Mouse (Mus musculus) myocyte (in vitro differentiated cells): ENCODE measurements around the gene Procr. TPM values are rescaled to one million over a fixed set of nuclear protein-coding genes. Genes with fewer than 3 reads are reported as not detected.

Experiments
- H3K27me3 ChIP-seq: one replicate; pipeline ENCODE4 v1.6.1; 2011; ENCODE audit not compliant: control insufficient read depth, insufficient read depth, insufficient read length
- H3K36me3 ChIP-seq: one replicate; pipeline ENCODE4 v1.6.1; 2011; ENCODE audit not compliant: control insufficient read depth, insufficient read depth
- H3K4me2 ChIP-seq: one replicate; pipeline ENCODE4 v1.6.1; 2011; ENCODE audit warnings: low read depth, control low read depth
- H3K4me3 ChIP-seq: one replicate; pipeline ENCODE4 v1.5.1; 2011; ENCODE audit warnings: mild to moderate bottlenecking, control low read depth, moderate library complexity
- H3K79me2 ChIP-seq: one replicate; pipeline ENCODE4 v1.6.1; 2011; ENCODE audit not compliant: control insufficient read depth, insufficient read depth
- H3ac ChIP-seq: one replicate; pipeline ENCODE4 v1.6.1; 2011; ENCODE audit not compliant: control insufficient read depth, insufficient read length
- CEBPB ChIP-seq: IDR thresholded peaks from 2 replicates; pipeline ENCODE4 v1.6.1; 2011; ENCODE audit warnings: mild to moderate bottlenecking, moderate library complexity; ENCODE audit not compliant: poor library complexity, insufficient read depth, severe bottlenecking
- E2F4 ChIP-seq: IDR thresholded peaks from one replicate; pipeline ENCODE4 v1.6.1; 2011; ENCODE audit warnings: mild to moderate bottlenecking, control low read depth, moderate library complexity; ENCODE audit not compliant: insufficient read depth
- MAX ChIP-seq: IDR thresholded peaks from one replicate; pipeline ENCODE4 v1.6.1; 2011; ENCODE audit warnings: low read depth, mild to moderate bottlenecking, control low read depth
- MYOD1 ChIP-seq, 3 experiments: IDR thresholded peaks; one replicate each; pipeline ENCODE4 v1.6.1; 2011; ENCODE audit warnings: control low read depth in 2 of 3, low read depth in 2 of 3, mild to moderate bottlenecking in 2 of 3, moderate library complexity in 1 of 3; ENCODE audit not compliant: insufficient read length in 2 of 3, control insufficient read depth in 1 of 3
- MYOG ChIP-seq, 3 experiments: IDR thresholded peaks; one replicate each; pipeline ENCODE4 v1.6.1; 2011; ENCODE audit warnings: control low read depth in 2 of 3, low read depth in 2 of 3, mild to moderate bottlenecking in 2 of 3; ENCODE audit not compliant: insufficient read length in 2 of 3, control insufficient read depth in 1 of 3, insufficient read depth in 1 of 3
- POLR2A ChIP-seq: IDR thresholded peaks from one replicate; pipeline ENCODE4 v1.6.1; 2011; ENCODE audit warnings: low read depth, mild to moderate bottlenecking, control low read depth, moderate library complexity; ENCODE audit not compliant: insufficient read length
- POLR2AphosphoS2 ChIP-seq: IDR thresholded peaks from one replicate; pipeline ENCODE4 v1.6.1; 2011; ENCODE audit warnings: low read depth, control low read depth; ENCODE audit not compliant: insufficient read length
- REST ChIP-seq: IDR thresholded peaks from one replicate; pipeline ENCODE4 v1.6.1; 2011; ENCODE audit warnings: mild to moderate bottlenecking, control low read depth, moderate library complexity; ENCODE audit not compliant: insufficient read depth, insufficient read length
- SRF ChIP-seq: IDR thresholded peaks from one replicate; pipeline ENCODE4 v1.6.1; 2011; ENCODE audit warnings: low read depth; ENCODE audit not compliant: control insufficient read depth, insufficient read length
- TCF12 ChIP-seq: IDR thresholded peaks from one replicate; pipeline ENCODE4 v1.6.1; 2011; ENCODE audit warnings: mild to moderate bottlenecking, control low read depth; ENCODE audit not compliant: poor library complexity, insufficient read depth, severe bottlenecking
- TCF3 ChIP-seq: IDR thresholded peaks from one replicate; pipeline ENCODE4 v1.6.1; 2011; ENCODE audit warnings: low read depth, control low read depth; ENCODE audit not compliant: insufficient read length
- USF1 ChIP-seq: IDR thresholded peaks from one replicate; pipeline ENCODE4 v1.6.1; 2011; ENCODE audit warnings: low read depth, mild to moderate bottlenecking, control low read depth, moderate library complexity
- polyA plus RNA-seq: library from polyadenylated mRNA; unstranded; fragments of >200 nt; fragmentation: generic; extraction: Trizol; gene quantifications from one replicate; pipeline ENCODE4 v1.2.1, GENCODE M21; 2012; ENCODE audit warnings: missing spikeins

The Procr gene
- polyA plus RNA-seq: 2.7 TPM

DNA sequence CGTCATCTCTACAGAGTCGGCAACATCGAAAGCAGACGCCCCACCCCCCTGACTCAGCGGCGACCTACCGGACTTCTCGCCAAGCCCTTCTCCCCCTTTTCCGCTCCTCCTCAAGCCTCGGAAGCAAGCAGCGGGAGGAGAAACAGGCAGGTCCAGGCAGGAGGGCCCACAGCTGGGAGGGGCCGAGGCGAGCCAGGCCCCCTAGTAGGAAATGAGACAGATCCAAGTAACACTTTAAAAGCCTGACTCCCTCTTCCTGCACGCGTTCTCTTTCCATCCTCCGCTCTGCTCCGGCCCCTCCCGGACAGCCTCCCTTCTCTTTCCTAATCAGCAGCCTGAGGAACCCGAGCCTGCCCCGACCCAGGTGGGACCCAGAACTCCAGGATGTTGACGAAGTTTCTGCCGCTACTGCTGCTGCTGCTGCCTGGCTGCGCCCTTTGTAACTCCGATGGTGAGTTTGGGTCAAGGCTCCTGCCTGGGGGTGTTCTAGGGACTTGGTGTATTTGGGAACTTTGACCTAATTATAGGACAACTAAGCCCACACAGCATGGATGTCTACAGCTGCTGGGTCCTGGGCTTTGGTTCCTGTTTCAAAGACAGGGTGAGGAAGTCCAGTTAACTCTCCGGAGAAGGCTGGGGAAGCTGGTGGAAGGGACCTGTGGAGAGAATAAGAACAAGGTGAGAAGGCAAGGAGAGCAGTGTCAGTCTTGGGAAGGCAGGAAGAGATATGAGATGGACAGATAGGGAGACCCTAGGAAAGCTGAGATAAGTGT, at the start of gene Procr:
TSS of gene Procr (plus strand) at position 104 of the 773 bp plus-strand sequence.
- TF ChIP-seq MAX: no peak
- no peak for TF ChIP-seq POLR2A
- no peaks in the 10 kb centered on the region for H3K36me3 ChIP-seq
- peak within 1 kb of the TSS; percentile 20 for H3K4me3 ChIP-seq
- H3K27me3 ChIP-seq: peaks cover 10% of the 10 kb centered on the region
- no peaks in the 10 kb centered on the region for H3K79me2 ChIP-seq
- peak within 1 kb of the TSS; percentile 84 for H3K4me2 ChIP-seq
- H3ac ChIP-seq: no peak within 1 kb of the TSS

- TF ChIP-seq MYOG (IDR thresholded peaks at IDR 0.05; ENCODE audit: control insufficient read depth in 1 of 3, insufficient read depth in 1 of 3, insufficient read length in 2 of 3, low read depth in 2 of 3): no peak
- TF ChIP-seq MYOD1 (IDR thresholded peaks at IDR 0.05; ENCODE audit: control insufficient read depth in 1 of 3, insufficient read length in 2 of 3, low read depth in 2 of 3): no peak
- TF ChIP-seq POLR2A: no peak
- no peak for TF ChIP-seq SRF
- Histone ChIP-seq H3K27me3 (no peaks in the 10 kb centered on the region), H3K36me3 (peaks cover 8% of the 10 kb centered on the region), H3K4me2 (no peak overlapping the region), H3K79me2 (no peaks in the 10 kb centered on the region), H3K4me3 (no peak overlapping the region), H3ac (no peak overlapping the region)
Observed at GRCm38 (mm10) chr2:155701399-155701919, 49.5 kb upstream of the Procr start.

GRCm38 (mm10) chr2:155703630-155704029, 47.3 kb upstream of the Procr start:
- H3K27me3 ChIP-seq: no peaks in the 10 kb centered on the region
- H3K4me3 ChIP-seq: no peak overlapping the region
- H3K36me3 ChIP-seq: peaks cover 8% of the 10 kb centered on the region
- H3ac ChIP-seq: no peak overlapping the region
- no peak for TF ChIP-seq SRF
- TF ChIP-seq POLR2AphosphoS2: no peak
- no peak for TF ChIP-seq USF1
- TF ChIP-seq E2F4: no peak
- no peak for TF ChIP-seq MYOG (IDR thresholded peaks at IDR 0.05; ENCODE audit: control insufficient read depth in 1 of 3, insufficient read depth in 1 of 3, insufficient read length in 2 of 3, low read depth in 2 of 3)
- no peak for TF ChIP-seq TCF12
- no peak for TF ChIP-seq TCF3
- no peak for TF ChIP-seq POLR2A
- no peak for TF ChIP-seq REST
- TF ChIP-seq MYOD1 (IDR thresholded peaks at IDR 0.05; ENCODE audit: control insufficient read depth in 1 of 3, insufficient read length in 2 of 3, low read depth in 2 of 3): no peak
- TF ChIP-seq CEBPB: no peak
- TF ChIP-seq MAX: no peak
- no peaks in the 10 kb centered on the region for H3K79me2 ChIP-seq
- H3K4me2 ChIP-seq: no peak overlapping the region

DNA sequence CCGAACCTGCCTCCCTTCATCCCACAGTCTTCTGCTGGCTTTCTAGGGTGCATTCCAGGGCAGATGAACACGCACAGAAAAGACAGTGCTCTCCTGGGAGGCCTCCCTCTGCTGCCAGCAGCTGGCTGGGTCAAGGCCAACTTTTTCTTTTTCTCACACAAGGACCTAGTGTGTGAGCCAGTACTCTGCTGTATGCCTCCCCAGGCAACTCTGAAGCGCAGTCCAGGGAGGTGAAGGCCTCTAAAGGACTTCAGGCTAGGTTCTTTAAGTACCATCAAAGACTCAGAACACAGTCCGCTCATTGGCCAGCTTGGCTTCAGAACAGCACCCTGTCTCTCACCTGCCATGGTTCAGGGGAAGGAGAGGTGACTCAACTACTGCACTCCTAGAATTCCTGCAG, 43.7 kb upstream of the Procr start:
- Histone ChIP-seq H3ac (no peak overlapping the region), H3K79me2 (no peaks in the 10 kb centered on the region), H3K4me3 (no peak overlapping the region), H3K36me3 (peaks cover 13% of the 10 kb centered on the region), H3K27me3 (no peaks in the 10 kb centered on the region), H3K4me2 (no peak overlapping the region)
- TF ChIP-seq MYOG (IDR thresholded peaks at IDR 0.05; ENCODE audit: control insufficient read depth in 1 of 3, insufficient read depth in 1 of 3, insufficient read length in 2 of 3, low read depth in 2 of 3): no peak
- no peak for TF ChIP-seq MAX
- TF ChIP-seq E2F4: no peak
- TF ChIP-seq SRF: no peak
- TF ChIP-seq USF1: no peak
- no peak for TF ChIP-seq TCF12
- no peak for TF ChIP-seq POLR2AphosphoS2
- no peak for TF ChIP-seq REST
- no peak for TF ChIP-seq POLR2A
- no peak for TF ChIP-seq MYOD1 (IDR thresholded peaks at IDR 0.05; ENCODE audit: control insufficient read depth in 1 of 3, insufficient read length in 2 of 3, low read depth in 2 of 3)
- no peak for TF ChIP-seq TCF3
- no peak for TF ChIP-seq CEBPB

DNA sequence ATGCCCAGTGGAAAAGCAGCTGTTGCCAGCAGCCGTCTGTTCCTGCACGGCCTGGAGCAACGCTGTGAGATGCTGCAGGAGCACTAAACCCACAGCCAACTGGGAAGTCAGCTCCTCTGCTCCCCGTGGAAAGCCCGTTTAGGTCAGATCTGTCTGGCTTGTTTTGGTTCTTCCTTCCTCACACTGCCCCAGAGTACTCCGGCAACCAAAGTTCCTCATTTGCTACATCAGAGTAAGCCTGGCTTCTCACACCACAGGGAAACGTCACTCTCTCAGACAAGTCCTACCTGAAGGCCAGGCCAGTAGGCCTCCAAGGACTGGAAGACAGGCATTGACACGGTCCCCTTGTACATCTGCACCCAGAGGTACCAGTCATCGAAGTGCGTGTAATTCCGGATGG, 40.4 kb upstream of the Procr start:
- Histone ChIP-seq H3K4me2 (no peak overlapping the region), H3K79me2 (no peaks in the 10 kb centered on the region), H3ac (no peak overlapping the region), H3K27me3 (no peaks in the 10 kb centered on the region), H3K36me3 (peaks cover 5% of the 10 kb centered on the region), H3K4me3 (no peak overlapping the region)
- no peak for TF ChIP-seq MAX
- TF ChIP-seq E2F4: no peak
- TF ChIP-seq USF1: no peak
- no peak for TF ChIP-seq POLR2A
- TF ChIP-seq TCF3: no peak
- TF ChIP-seq MYOD1 (IDR thresholded peaks at IDR 0.05; ENCODE audit: control insufficient read depth in 1 of 3, insufficient read length in 2 of 3, low read depth in 2 of 3): no peak
- no peak for TF ChIP-seq SRF
- no peak for TF ChIP-seq CEBPB
- no peak for TF ChIP-seq TCF12
- TF ChIP-seq REST: no peak
